Mouse (Mus musculus) cerebellum, adult 2 months (tissue): Measurements from ENCODE around the gene Ankrd35.

Experiments used
- CTCF ChIP-seq: fragments of 200-500 bp; IDR thresholded peaks from 2 replicates; pipeline ENCODE4 v1.5.1; 2011; ENCODE audit warnings: low read depth, mild to moderate bottlenecking, control low read depth, low read length, moderate library complexity, borderline replicate concordance; ENCODE audit not compliant: insufficient read depth
- POLR2A ChIP-seq: fragments of 200-500 bp; IDR thresholded peaks from 2 replicates; pipeline ENCODE4 v1.6.1; 2011; ENCODE audit warnings: low read length, control low read depth, borderline replicate concordance; ENCODE audit not compliant: insufficient read depth

- TF ChIP-seq CTCF (no peak), POLR2A (no peak)
Observed at GRCm38 (mm10) chr3:96634015-96634414, 35.9 kb upstream of the Ankrd35 start.
